Mouse (Mus musculus) heart, adult 18-20 months (tissue): Measurements from ENCODE around the gene Zfp51. TPM values are rescaled to one million over a fixed set of nuclear protein-coding genes. Genes with fewer than 3 reads are reported as not detected.

Experiments
- total RNA-seq, 2 experiments: library from RNA; stranded (reverse); gene quantifications; 2 replicates each; pipeline ENCODE4 v1.2.3; 2021

Zfp51 gene
- total RNA-seq, 2 experiments from 2014 or later = 5.9 to 6.9 TPM

Other genes starting within 250 kb of the Zfp51 start
- not detected for gene Vmn1r234, start 224.3 kb upstream of the Zfp51 start, total RNA-seq
- not detected for gene Vmn1r235, start 194.0 kb upstream of the Zfp51 start, total RNA-seq
- not detected for gene Vmn1r236, start 167.4 kb upstream of the Zfp51 start, total RNA-seq
- not detected for gene Vmn1r237, start 138.5 kb upstream of the Zfp51 start, total RNA-seq
- 1 to 10 TPM in 1 of 2 experiments, under 1 TPM in 1; 0.79 to 1.3 TPM for gene Zfp677, start 66.6 kb upstream of the Zfp51 start, total RNA-seq
- gene Zfp54, start 27.1 kb upstream of the Zfp51 start, total RNA-seq = under 1 TPM; 0.89 to 0.95 TPM
- 1 to 10 TPM; 2.1 to 2.4 TPM for gene Zfp53, start 38.6 kb downstream of the Zfp51 start, total RNA-seq
- gene Zfp52, start 85.2 kb downstream of the Zfp51 start, total RNA-seq = 1 to 10 TPM; 5.1 to 5.8 TPM
- gene Zfp948, start 116.6 kb downstream of the Zfp51 start, total RNA-seq = 1 to 10 TPM; 3.2 to 3.5 TPM
- 1 to 10 TPM; 2.1 to 2.2 TPM for gene Zfp983, start 200.2 kb downstream of the Zfp51 start, total RNA-seq
- gene Gm10226, start 241.5 kb downstream of the Zfp51 start, total RNA-seq = not detected